Mouse (Mus musculus) hindlimb bud, embryonic 11.5 days (tissue): ENCODE data around the gene Serpina1e.
"Not testable (repeated sequence)": the region's sequence is repeated elsewhere in the genome, so short reads cannot be mapped to it uniquely, and the experiment has no call there.

Source experiments
- DNase-seq: peaks from one replicate; pipeline ENCODE4 v3.0.0-alpha.2; 2012; ENCODE audit warnings: low read depth, low spot score; ENCODE audit errors: extremely low spot score

Serpina1e gene

DNA sequence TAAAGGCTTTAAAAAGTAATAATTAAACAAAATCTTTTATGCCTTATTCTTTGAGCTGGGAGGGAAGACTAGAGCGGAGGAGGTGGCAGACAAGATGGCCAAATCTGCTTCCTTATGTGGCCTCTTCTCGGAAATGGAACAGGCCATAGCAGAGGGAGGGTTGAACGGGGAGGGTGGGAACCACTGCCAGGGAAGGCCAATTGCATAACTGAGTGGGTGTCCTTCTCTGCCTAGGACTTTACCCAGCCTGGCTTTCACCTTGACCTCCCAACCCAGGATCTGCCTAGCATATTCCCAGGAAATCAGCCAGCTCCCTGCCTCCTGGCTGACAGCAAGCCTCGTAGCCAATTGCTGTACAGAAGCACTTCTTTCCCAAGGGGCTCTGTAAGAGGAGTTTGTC is 4.5 kb upstream of the Serpina1e start:
- DNase-seq, result no peak

GRCm38 (mm10) chr12:103962860-103963259 is 4.1 kb upstream of the Serpina1e start:
- no peak for DNase-seq

- no peak for DNase-seq
Observed at GRCm38 (mm10) chr12:103962337-103962736, 3.6 kb upstream of the Serpina1e start.

DNA sequence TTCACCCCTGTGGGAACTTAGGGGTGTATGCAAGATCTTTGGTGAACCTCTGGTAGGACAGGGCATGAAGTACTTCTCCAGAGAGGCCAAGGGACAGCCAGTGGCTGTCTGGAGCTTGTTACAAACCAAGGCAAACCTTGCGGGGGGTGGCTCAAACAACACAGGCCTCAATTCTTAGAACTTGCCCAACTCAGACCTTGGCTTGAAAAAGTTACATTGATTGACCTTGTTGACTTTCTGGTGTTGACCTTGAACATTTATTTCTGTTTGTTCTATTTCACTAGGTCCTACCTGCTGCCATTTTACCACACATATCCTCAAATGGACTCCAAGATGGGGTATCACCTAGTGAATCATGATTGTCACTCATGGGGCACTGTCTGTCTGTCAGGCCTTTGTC is 2.9 kb upstream of the Serpina1e start:
- no peak for DNase-seq

GRCm38 (mm10) chr12:103956555-103956954 is 2.2 kb downstream of the Serpina1e start:
- not testable (repeated sequence) for DNase-seq

DNA sequence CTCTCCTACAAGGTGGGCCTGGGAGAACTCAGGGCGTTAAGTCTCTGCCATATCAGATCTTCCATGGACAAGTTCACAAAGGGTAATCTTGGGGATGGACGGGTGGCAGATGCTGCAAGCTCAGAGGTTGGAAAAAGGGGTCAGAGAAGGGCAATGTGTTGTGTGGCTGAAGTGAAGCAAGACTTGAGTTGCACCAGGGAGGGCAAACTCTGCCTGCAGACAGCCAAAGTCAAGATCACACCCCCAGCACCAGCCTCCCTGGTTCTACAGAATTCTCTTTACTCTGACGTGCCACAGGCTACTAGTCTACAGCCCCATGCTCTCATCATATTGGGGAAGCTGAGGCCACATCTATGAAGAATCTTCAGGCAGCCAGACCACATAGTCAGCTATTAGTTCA is 5.8 kb downstream of the Serpina1e start:
- not testable (repeated sequence) for DNase-seq

GRCm38 (mm10) chr12:103946243-103946642 is 12.5 kb downstream of the Serpina1e start:
- no peak for DNase-seq

DNA sequence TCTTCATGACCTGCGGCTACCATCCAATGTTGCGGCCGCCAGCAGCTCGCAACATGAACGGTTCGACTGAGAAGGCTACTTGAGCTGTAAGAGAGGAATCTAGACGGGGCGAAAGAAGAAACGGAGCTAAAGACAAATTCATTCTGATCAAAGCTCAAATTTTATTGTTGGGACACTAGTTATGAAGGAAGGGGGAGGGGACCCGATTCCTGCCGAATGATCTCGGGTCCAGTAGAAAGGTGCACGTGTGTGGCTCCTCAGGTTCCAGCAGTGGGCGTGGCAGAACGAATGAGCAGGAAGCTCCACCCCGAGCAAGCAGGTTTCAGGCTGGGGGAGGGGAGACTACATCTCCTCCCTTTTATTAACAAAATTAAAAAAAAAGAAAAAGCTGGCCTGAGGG is 49.6 kb downstream of the Serpina1e start:
- DNase-seq, result not testable (repeated sequence)

GRCm38 (mm10) chr12:103907746-103908145 is 51.0 kb downstream of the Serpina1e start:
- DNase-seq, result not testable (repeated sequence)

GRCm38 (mm10) chr12:103904837-103905340 is 53.9 kb downstream of the Serpina1e start, which contains the start of gene Serpina1c:
Gene Serpina1c (minus strand): TSS chr12:103904887.
- DNase-seq, result not testable (repeated sequence)

DNA sequence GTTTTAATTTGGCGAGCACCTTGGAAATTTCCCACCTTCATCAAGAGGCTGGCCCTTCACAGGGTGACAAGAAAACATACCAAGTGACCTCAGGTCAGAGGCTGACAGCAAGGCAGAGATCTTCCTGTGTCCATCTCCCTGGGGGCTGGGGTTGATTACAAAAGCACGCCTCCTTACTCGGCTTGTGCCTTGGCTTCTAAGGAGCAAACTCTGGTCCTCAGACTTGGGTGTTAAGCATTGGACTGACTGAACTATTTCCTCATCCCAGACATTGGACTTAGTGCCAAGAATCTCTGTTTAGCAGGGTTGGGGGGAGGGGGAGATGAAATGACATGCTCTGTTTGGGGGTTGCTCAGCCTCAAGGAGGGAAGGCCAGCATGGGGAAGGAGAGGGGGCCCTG is 56.8 kb downstream of the Serpina1e start:
- not testable (repeated sequence) for DNase-seq
